Mouse (Mus musculus): ENCODE results near the gene Cmpk2. TPM values are rescaled to one million over a fixed set of nuclear protein-coding genes. Genes with fewer than 3 reads are reported as not detected.
A peak's percentile ranks its signal among the peaks of the same experiment; 100 is the strongest.
"Not testable (repeated sequence)": the region's sequence is repeated elsewhere in the genome, so short reads cannot be mapped to it uniquely, and the experiment has no call there.

Gene Cmpk2
- polyA plus RNA-seq (2017; shearing (Covaris generic)): 10 to 100 TPM in 1 of 3 experiments, 1 to 10 TPM in 2; 4.2 to 13.0 (median 4.4) TPM

- ATAC-seq: peak; percentile 79
Observed at GRCm38 (mm10) chr12:26469098-26470041, at the start of gene Cmpk2. Cmpk2 (plus strand) TSS chr12:26469204.

- ATAC-seq: no peak
Observed at GRCm38 (mm10) chr12:26424841-26425240, 44.2 kb upstream of the Cmpk2 start.

GRCm38 (mm10) chr12:26428771-26429170 lies 40.2 kb upstream of the Cmpk2 start:
- ATAC-seq: not testable (repeated sequence)

- no peak for ATAC-seq
Observed at GRCm38 (mm10) chr12:26436334-26436733, 32.7 kb upstream of the Cmpk2 start.

- ATAC-seq: no peak
Observed at GRCm38 (mm10) chr12:26437950-26438349, 31.1 kb upstream of the Cmpk2 start.

- ATAC-seq: peak; percentile 27
Observed at GRCm38 (mm10) chr12:26439366-26439765, 29.6 kb upstream of the Cmpk2 start.

GRCm38 (mm10) chr12:26444054-26444453 lies 24.9 kb upstream of the Cmpk2 start:
- ATAC-seq: peak; percentile 85

- no peak for ATAC-seq
Observed at GRCm38 (mm10) chr12:26444511-26444910, 24.5 kb upstream of the Cmpk2 start.

- no peak for ATAC-seq
Observed at GRCm38 (mm10) chr12:26446377-26447045, 22.5 kb upstream of the Cmpk2 start.

GRCm38 (mm10) chr12:26449483-26449882 lies 19.5 kb upstream of the Cmpk2 start:
- ATAC-seq: no peak

GRCm38 (mm10) chr12:26451150-26451549 lies 17.9 kb upstream of the Cmpk2 start:
- no peak for ATAC-seq

- no peak for ATAC-seq
Observed at GRCm38 (mm10) chr12:26452951-26453350, 16.1 kb upstream of the Cmpk2 start.

- ATAC-seq: no peak
Observed at GRCm38 (mm10) chr12:26454682-26455081, 14.3 kb upstream of the Cmpk2 start.

- ATAC-seq: peak; percentile 98
Observed at GRCm38 (mm10) chr12:26456028-26456698, 12.8 kb upstream of the Cmpk2 start, which contains the start of gene Rsad2. Rsad2 (minus strand) TSS chr12:26456452.

GRCm38 (mm10) chr12:26460091-26460490 lies 8.9 kb upstream of the Cmpk2 start:
- no peak for ATAC-seq

- no peak for ATAC-seq
Observed at GRCm38 (mm10) chr12:26465600-26465999, 3.4 kb upstream of the Cmpk2 start.

- peak; percentile 21 for ATAC-seq
Observed at GRCm38 (mm10) chr12:26470042-26470409, 1.0 kb downstream of the Cmpk2 start.

- ATAC-seq: no peak
Observed at GRCm38 (mm10) chr12:26471376-26471775, 2.4 kb downstream of the Cmpk2 start.

- ATAC-seq: no peak
Observed at GRCm38 (mm10) chr12:26472770-26473481, 3.9 kb downstream of the Cmpk2 start.

GRCm38 (mm10) chr12:26473746-26474145 lies 4.7 kb downstream of the Cmpk2 start:
- ATAC-seq: no peak

- no peak for ATAC-seq
Observed at GRCm38 (mm10) chr12:26477198-26477597, 8.2 kb downstream of the Cmpk2 start.
